In genomic region chr8:97533066-97533643, GRCm38 (mm10) we compare ENCODE assay signal across 15 mouse cellular contexts.
"Had no signal": no experiment of that assay in that cellular context is flagged by ENCODE, and none has a peak within 500 bp of the region (broad histone marks: within the 10 kb centered on the region; RNA-seq: fewer than 3 reads in every experiment).

No protein-coding gene starts in this region.

- H3K27me3 ChIP-seq: kidney, embryonic 15.5 days; limb, embryonic 12.5 days; liver, embryonic 13.5 days; lung, embryonic 15.5 days; megakaryocyte, embryonic 14.5 days; neural tube, embryonic 15.5 days had no signal

- DNase-seq: kidney, adult 2 months; kidney, postnatal 14 days; liver; liver, embryonic 13.5 days; liver, postnatal 0 days; lung, postnatal 14 days; right cerebral cortex, postnatal 14 days; thymus, postnatal 4 days had no signal

- H3K9me3 ChIP-seq: kidney, embryonic 15.5 days; limb, embryonic 12.5 days; liver, embryonic 13.5 days; lung, embryonic 15.5 days; megakaryocyte, embryonic 14.5 days; neural tube, embryonic 15.5 days had no signal

- H3K4me3 ChIP-seq: kidney, embryonic 15.5 days; limb, embryonic 12.5 days; liver, embryonic 13.5 days; lung, embryonic 15.5 days; megakaryocyte, embryonic 14.5 days; myocyte; neural tube, embryonic 15.5 days had no signal

- ATAC-seq: liver, postnatal 0 days had no signal

- H3K4me2 ChIP-seq: kidney, embryonic 15.5 days; limb, embryonic 12.5 days; liver, embryonic 13.5 days; lung, embryonic 15.5 days; neural tube, embryonic 15.5 days had no signal

- H3K36me3 ChIP-seq: kidney, embryonic 15.5 days; limb, embryonic 12.5 days; liver, embryonic 13.5 days; lung, embryonic 15.5 days; neural tube, embryonic 15.5 days had no signal

- H3K27ac ChIP-seq: kidney, embryonic 15.5 days; limb, embryonic 12.5 days; liver, embryonic 13.5 days; lung, embryonic 15.5 days; macrophage; neural tube, embryonic 15.5 days had no signal

- H3K4me1 ChIP-seq: kidney, embryonic 15.5 days; limb, embryonic 12.5 days; liver, embryonic 13.5 days; lung, embryonic 15.5 days; megakaryocyte, embryonic 14.5 days; neural tube, embryonic 15.5 days had no signal

- H3K9ac ChIP-seq: kidney, embryonic 15.5 days; limb, embryonic 12.5 days; liver, embryonic 13.5 days; liver, postnatal 0 days; lung, embryonic 15.5 days; neural tube, embryonic 15.5 days had no signal
